Mouse (Mus musculus): ENCODE data around the gene Utp6. TPM values are rescaled to one million over a fixed set of nuclear protein-coding genes. Genes with fewer than 3 reads are reported as not detected.
A peak's percentile ranks its signal among the peaks of the same experiment; 100 is the strongest.

The Utp6 gene
- total and polyA plus RNA-seq, 3 experiments: 78.8 to 148 (median 117) TPM

DNA sequence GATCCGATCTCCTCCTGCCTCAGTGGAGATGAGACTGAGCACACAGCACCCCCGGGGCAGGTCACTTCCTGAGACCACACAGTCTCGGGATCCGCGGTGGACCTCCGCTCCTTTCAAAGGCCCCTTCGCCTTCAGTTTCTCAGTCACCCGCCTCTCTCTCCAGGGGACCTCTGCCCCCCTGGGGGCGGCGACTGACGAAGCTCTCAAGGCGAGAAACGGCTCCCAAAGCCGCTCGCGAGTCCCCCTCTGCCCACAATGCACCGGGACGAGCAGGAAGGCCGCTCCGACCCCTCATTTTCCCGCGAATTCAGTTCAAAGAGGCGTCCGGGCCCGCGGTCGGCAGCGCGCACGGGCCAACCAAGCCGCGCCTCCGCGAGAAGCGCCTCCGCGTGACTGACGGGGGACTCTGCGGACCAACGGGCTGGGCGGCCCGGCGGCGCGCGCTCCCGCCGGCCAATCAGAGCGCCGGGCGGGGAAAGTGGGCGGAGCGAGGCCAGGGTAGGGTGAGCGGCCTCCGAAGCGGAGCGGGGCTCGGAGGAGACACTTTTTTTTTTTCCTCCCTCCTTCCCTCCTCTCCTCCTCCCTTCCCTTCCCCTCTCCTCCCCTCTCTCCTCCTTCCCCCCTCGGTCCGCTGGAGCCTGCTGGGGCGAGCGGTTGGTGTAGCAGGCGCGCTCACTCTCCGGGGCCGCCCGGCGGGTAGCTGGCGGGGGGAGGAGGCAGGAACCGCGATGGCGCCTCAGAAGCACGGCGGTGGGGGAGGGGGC lies 30.6 kb upstream of the Utp6 start, which contains the start of gene Suz12:
TSS of gene Suz12 (plus strand) at position 515 of the 764 bp plus-strand sequence.
- H3K36me3 ChIP-seq (replicated peaks in 1 of 2; ENCODE audit: control insufficient read depth in 1 of 2, insufficient read depth in 1 of 2, low read length in 1 of 2): peaks cover 3 to 16% of the 10 kb centered on the region in 2 experiments
- dilution Hi-C loops (cut with MboI; ENCODE audit: extremely low pct_ligation_motif_present, extremely low pct_unique_long_range_greater_than_20kb, low sequenced_read_pairs): no loop called here
- in situ Hi-C loops (cut with MboI; ENCODE audit: low pct_ligation_motif_present, low pct_unique_long_range_greater_than_20kb, low sequenced_read_pairs): no loop called here
- H3K4me2 ChIP-seq (ENCODE audit: insufficient read depth, low read depth, poor library complexity, severe bottlenecking): peak within 1 kb of the TSS; percentile 42
- peak within 1 kb of the TSS; percentile 68 to 99 (median 83) for H3K4me3 ChIP-seq (replicated peaks in 1 of 3; ENCODE audit: low read depth in 2 of 3, low read length in 2 of 3, poor library complexity in 1 of 3)
- H3K27me3 ChIP-seq (replicated peaks): no peaks in the 10 kb centered on the region
- peak within 1 kb of the TSS; percentile 96 for H3K9ac ChIP-seq (ENCODE audit: insufficient read depth, low read depth)
- peak; percentile 98 for DNase-seq (ENCODE audit: extremely low read depth)
- peak within 1 kb of the TSS; percentile 94 for H3K27ac ChIP-seq (ENCODE audit: insufficient read depth, low read depth)
- TF ChIP-seq ZMIZ1 (IDR thresholded peaks at IDR 0.05; ENCODE audit: low read depth, low read length): peak; percentile 69
- no peak for TF ChIP-seq ZKSCAN1 (IDR thresholded peaks at IDR 0.05; ENCODE audit: borderline replicate concordance, low read depth, low read length)
- TF ChIP-seq ZNF384 (IDR thresholded peaks at IDR 0.05; ENCODE audit: low read depth, low read length): peak; percentile 96
- no peak for TF ChIP-seq CHD1 (IDR thresholded peaks at IDR 0.05; ENCODE audit: low read depth, low read length)
- TF ChIP-seq UBTF (IDR thresholded peaks at IDR 0.05; ENCODE audit: low read depth, low read length): peak; percentile 69; the same call in 1 of the 2 replicates
- TF ChIP-seq NELFE (IDR thresholded peaks at IDR 0.05; ENCODE audit: low read depth, low read length): peak; percentile 89
- TF ChIP-seq IRF4 (IDR thresholded peaks at IDR 0.05; ENCODE audit: low read depth, low read length): peak; percentile 37; the same call in 1 of the 2 replicates
- peak; percentile 64 for TF ChIP-seq MEF2A (IDR thresholded peaks at IDR 0.05; ENCODE audit: borderline replicate concordance, low read depth, low read length)
- no peak for TF ChIP-seq GABPA (IDR thresholded peaks at IDR 0.05; ENCODE audit: insufficient replicate concordance, low read depth, low read length)
- peak; percentile 74 for TF ChIP-seq HCFC1 (IDR thresholded peaks at IDR 0.05; ENCODE audit: low read depth, low read length)
- peak; percentile 92; the same call in 1 of the 2 replicates for TF ChIP-seq E2F4 (IDR thresholded peaks at IDR 0.05; ENCODE audit: insufficient replicate concordance, low read depth, low read length)
- peak; percentile 83 for TF ChIP-seq ELF1 (IDR thresholded peaks at IDR 0.05; ENCODE audit: low read depth, low read length)
- no peak for TF ChIP-seq ZC3H11A (IDR thresholded peaks at IDR 0.05; ENCODE audit: low read depth, low read length)
- peak; percentile 73 for TF ChIP-seq POLR2AphosphoS2 (IDR thresholded peaks at IDR 0.05; ENCODE audit: low read depth, low read length)
- TF ChIP-seq USF2 (conservative IDR thresholded peaks at IDR 0.05; ENCODE audit: low read depth, low read length): no peak; the same call in 1 of the 2 replicates
- TF ChIP-seq JUND (conservative IDR thresholded peaks at IDR 0.05; ENCODE audit: low read depth, low read length): no peak
- no peak for TF ChIP-seq JUN (IDR thresholded peaks at IDR 0.05; ENCODE audit: insufficient read depth, low read depth, low read length)
- 0 out of 2 replicates have a peak, but pooled peaks have one; percentile 78 for TF ChIP-seq KAT2A (IDR thresholded peaks at IDR 0.05; ENCODE audit: insufficient replicate concordance, low read length)
- no peak; the same call in 1 of the 2 replicates for TF ChIP-seq NRF1 (IDR thresholded peaks at IDR 0.05; ENCODE audit: low read depth, low read length)
- TF ChIP-seq BHLHE40 (IDR thresholded peaks at IDR 0.05; ENCODE audit: low read depth, low read length): peak; percentile 76
- peak; percentile 85 for TF ChIP-seq USF1 (IDR thresholded peaks at IDR 0.05; ENCODE audit: low read depth, low read length)
- no peak for TF ChIP-seq CTCF (conservative IDR thresholded peaks at IDR 0.05 in 1 of 2, IDR thresholded peaks at IDR 0.05 in 1 of 2; ENCODE audit: low read depth in 2 of 2, low read length in 2 of 2)
- no peak for TF ChIP-seq SMC3 (IDR thresholded peaks at IDR 0.05; ENCODE audit: low read depth, low read length)
- TF ChIP-seq SIN3A (IDR thresholded peaks at IDR 0.05; ENCODE audit: low read length): peak; percentile 88
- TF ChIP-seq TBP (conservative IDR thresholded peaks at IDR 0.05; ENCODE audit: low read depth, low read length): peak; percentile 70
- peak; percentile 63 for TF ChIP-seq CHD2 (IDR thresholded peaks at IDR 0.05; ENCODE audit: low read length)
- TF ChIP-seq ETS1 (conservative IDR thresholded peaks at IDR 0.05; ENCODE audit: low read depth, low read length): no peak
- TF ChIP-seq MAFK (IDR thresholded peaks at IDR 0.05; ENCODE audit: insufficient replicate concordance, low read length): no peak
- no peak for TF ChIP-seq RAD21 (IDR thresholded peaks at IDR 0.05; ENCODE audit: low read depth, low read length)
- TF ChIP-seq RCOR1 (conservative IDR thresholded peaks at IDR 0.05; ENCODE audit: low read depth, low read length): no peak
- peak; percentile 78 for TF ChIP-seq TCF12 (IDR thresholded peaks at IDR 0.05; ENCODE audit: low read depth, low read length)
- 0 out of 2 replicates have a peak, but pooled peaks have one; percentile 15 for TF ChIP-seq MAZ (IDR thresholded peaks at IDR 0.05; ENCODE audit: low read depth, low read length)
- peak; percentile 91 for TF ChIP-seq MXI1 (IDR thresholded peaks at IDR 0.05; ENCODE audit: low read depth, low read length)
- TF ChIP-seq POLR2A (IDR thresholded peaks at IDR 0.05; ENCODE audit: low read depth, low read length): peak; percentile 97
- TF ChIP-seq PAX5 (IDR thresholded peaks at IDR 0.05; ENCODE audit: low read length): no peak
- peak; percentile 96 for TF ChIP-seq MYC (IDR thresholded peaks at IDR 0.05; ENCODE audit: low read depth, low read length)
- peak; percentile 96; the same call in 1 of the 2 replicates for TF ChIP-seq MAX (IDR thresholded peaks at IDR 0.05; ENCODE audit: low read length)
- H3K4me1 ChIP-seq (ENCODE audit: control insufficient read depth in 1 of 2, insufficient read depth in 2 of 2): peaks cover 0 to 17% of the 10 kb centered on the region in 2 experiments; a peak in 2 of 4 replicates
- H3K9me3 ChIP-seq (replicated peaks; ENCODE audit: low read length): no peaks in the 10 kb centered on the region
- H3K79me2 ChIP-seq (replicated peaks; ENCODE audit: control insufficient read depth, extremely low read depth, insufficient read depth, poor library complexity, severe bottlenecking): peaks cover 31% of the 10 kb centered on the region
